Mouse (Mus musculus) lung, adult 2 months (tissue): Measurements from ENCODE around the gene Lcmt2. TPM values are rescaled to one million over a fixed set of nuclear protein-coding genes. Genes with fewer than 3 reads are reported as not detected.
"Not testable (repeated sequence)": the region's sequence is repeated elsewhere in the genome, so short reads cannot be mapped to it uniquely, and the experiment has no call there.

Experiments used
- DNase-seq: peaks from one replicate; pipeline ENCODE4 v3.0.0; 2022
- H3K4me1 ChIP-seq: fragments of 200-500 bp; 2 replicates; pipeline ENCODE4 v1.6.1; 2011; ENCODE audit warnings: low read length; ENCODE audit not compliant: control insufficient read depth, insufficient read depth
- H3K4me3 ChIP-seq: fragments of 200-500 bp; replicated peaks from 2 replicates; pipeline ENCODE3; 2011; ENCODE audit warnings: low read depth, mild to moderate bottlenecking, control low read depth, low read length; ENCODE audit errors: extremely low read depth
- CTCF ChIP-seq: fragments of 200-500 bp; IDR thresholded peaks from 2 replicates; pipeline ENCODE4 v1.5.1; 2011; ENCODE audit warnings: mild to moderate bottlenecking, low read length, control low read depth; ENCODE audit not compliant: insufficient read depth
- POLR2A ChIP-seq: fragments of 200-500 bp; IDR thresholded peaks from 2 replicates; pipeline ENCODE4 v1.6.1; 2011; ENCODE audit warnings: low read depth, mild to moderate bottlenecking, control low read depth, low read length, borderline replicate concordance; ENCODE audit errors: extremely low read depth
- WGBS: fragments of 180-500 bp; shearing (Covaris S2); methylation state at CpG from one replicate; pipeline ENCODE4 v1.1.7; 2018; 5-methylcytosine and 5-hydroxymethylcytosine counted together
- polyA plus RNA-seq: library from polyadenylated mRNA; depleted of rRNA; stranded (reverse); fragments of >200 nt; gene quantifications from 2 replicates; pipeline ENCODE4 v1.2.3, GENCODE M21; 2012

Lcmt2 gene
- polyA plus RNA-seq, 1 experiment: 8.7 TPM

DNA sequence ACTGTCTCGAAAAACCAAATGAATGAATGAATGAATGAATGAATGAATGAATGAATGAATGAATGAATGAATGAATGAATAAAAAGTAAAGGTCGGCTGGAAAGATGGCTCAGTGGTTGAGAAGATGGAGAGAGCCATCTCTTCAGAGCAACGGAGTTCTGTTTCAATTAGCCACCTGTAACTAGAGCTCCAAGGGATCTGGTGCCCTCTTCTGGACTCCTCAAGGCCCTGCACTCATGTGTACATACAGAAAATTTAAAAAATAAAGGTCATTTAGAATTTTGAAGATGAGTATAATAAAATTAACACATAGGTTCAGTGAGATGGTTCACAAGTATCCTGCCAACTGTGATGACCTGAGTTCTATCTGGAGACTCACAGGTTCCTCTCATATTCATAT, 12.6 kb upstream of the Lcmt2 start:
- DNase-seq: no peak
- Histone ChIP-seq H3K4me3 (no peak overlapping the region), H3K4me1 (no peaks in the 10 kb centered on the region)
- 91% methylated on average over 3 of the region's 3 CpGs for WGBS
- TF ChIP-seq CTCF (no peak), POLR2A (no peak)

DNA sequence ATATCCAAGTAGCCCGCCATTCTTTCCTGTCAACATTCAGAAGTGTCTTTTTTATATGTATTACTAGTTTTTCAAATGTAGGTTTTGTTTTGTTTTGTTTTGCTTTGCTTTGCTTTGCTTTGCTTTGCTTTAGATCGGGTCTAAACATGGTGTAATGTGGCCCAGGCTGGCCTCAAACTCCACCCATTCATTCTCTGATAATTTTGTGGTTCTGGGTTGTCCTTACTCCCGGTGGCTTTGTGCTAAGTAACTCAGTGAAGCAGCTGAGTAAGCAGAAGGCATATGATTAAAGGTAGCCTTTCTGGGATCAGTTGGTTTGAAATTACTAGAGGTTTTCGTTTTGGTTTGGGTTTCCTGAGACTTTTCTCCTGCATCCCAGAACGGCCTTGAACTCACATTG, 9.2 kb upstream of the Lcmt2 start:
- TF ChIP-seq POLR2A (no peak), CTCF (no peak)
- H3K4me1 ChIP-seq: no peaks in the 10 kb centered on the region
- 76% methylated on average over 5 of the region's 5 CpGs for WGBS
- no peak for DNase-seq
- no peak overlapping the region for H3K4me3 ChIP-seq

DNA sequence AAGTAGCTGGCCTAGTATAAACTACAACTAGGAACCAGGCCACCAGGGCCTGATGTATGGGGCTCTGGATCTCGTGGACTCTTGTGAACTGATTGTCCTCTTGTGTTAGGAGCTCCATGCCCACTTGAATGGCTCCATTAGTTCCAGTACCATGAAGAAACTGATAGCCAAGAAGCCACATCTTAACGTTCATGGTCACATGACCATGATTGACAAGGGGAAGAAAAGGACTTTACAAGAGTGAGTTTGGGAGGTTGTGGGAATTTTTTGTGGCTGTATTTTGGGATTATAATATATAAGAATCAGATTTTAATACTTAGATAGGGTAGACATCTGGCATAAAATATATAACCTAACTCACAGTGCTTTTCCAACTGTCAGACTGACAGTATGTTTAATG, 2.0 kb upstream of the Lcmt2 start:
- 62% methylated on average over 2 of the region's 2 CpGs for WGBS
- no peak for DNase-seq
- Histone ChIP-seq H3K4me1 (peaks cover 13% of the 10 kb centered on the region), H3K4me3 (no peak overlapping the region)
- TF ChIP-seq POLR2A (no peak), CTCF (no peak)

DNA sequence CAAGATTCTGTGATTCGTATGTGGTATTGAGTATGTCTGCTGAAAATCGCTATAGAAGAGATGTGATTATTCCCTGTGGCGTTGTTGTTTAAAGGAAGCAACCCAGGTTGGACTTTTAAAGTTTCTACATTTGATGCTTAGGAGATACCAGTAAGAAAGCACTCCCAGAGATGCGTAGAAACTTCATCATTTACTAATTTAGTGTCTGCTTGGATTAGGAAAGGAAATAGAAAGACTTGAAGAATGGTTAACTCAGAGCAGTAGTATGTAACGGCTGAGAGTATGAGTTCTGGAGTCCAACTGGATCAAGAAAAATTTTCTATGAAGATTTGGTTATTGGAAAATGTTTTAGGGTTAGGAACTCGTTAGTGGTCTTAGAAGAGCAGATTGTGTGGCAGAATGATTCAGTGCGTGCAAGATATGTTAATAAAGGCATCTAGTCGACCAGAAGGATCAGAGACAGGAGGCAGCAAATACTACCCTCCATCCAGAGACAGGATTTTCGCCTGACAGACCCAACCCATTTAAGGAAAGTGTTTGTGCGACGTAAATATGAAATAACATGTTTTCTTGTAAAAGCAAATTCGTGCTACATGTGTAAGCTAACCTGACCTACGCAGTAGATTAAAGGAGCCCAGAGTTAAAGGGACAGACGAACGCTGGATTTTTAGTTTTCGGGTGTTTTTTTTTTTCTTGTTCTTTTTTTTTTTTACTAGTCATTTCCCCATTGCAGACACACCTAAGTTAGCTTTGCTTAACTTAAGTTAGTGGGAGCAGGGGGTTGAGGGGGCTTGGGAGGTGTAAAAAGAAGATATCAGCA, 973 bp upstream of the Lcmt2 start:
- WGBS: 63% methylated on average over 16 of the region's 16 CpGs

DNA sequence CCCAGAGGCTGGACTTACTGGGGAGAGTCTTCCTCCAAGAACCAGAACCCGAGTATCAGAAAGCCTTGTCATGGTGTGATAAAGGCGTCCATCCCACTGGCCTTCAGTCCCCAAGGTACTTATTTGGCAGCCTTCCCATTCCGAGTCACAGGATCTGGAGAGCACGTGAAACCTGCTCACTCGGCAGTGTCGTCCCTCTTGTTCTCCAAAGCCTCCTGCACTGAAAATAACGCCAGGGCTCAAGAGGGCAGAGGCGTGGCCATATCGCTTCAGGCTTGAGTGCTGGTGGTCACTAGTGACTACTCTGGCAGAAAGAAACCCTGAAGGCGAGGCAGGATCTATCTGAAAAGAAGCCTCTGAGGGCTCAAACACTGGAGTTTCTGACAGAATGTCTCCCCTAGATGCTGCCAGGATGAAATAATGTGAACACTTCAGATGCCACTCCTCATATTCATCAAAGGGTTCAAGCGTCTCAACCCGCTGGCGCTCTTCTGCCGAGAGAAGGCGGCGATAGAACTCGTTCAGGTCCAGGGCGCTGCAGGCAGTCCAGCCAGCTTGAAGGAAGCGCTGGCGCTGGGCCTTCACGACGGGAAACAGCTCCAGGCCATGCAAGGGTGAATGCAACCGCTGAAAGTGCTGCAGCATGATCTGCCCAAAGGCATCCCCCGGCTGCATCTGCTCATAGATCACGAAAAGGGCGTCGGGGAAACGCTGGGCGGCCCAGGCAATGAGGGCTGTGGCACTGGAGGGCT, 1.0 kb downstream of the Lcmt2 start:
- H3K4me3 ChIP-seq: peak overlapping the region; percentile 99
- TF ChIP-seq CTCF (no peak), POLR2A (no peak)
- DNase-seq: peak; percentile 37
- 18% methylated on average over 29 of the region's 29 CpGs for WGBS
- H3K4me1 ChIP-seq: peaks cover 13% of the 10 kb centered on the region

More for the DNA sequence above, 973 bp upstream of the Lcmt2 start:
- peaks cover 13% of the 10 kb centered on the region for H3K4me1 ChIP-seq
- DNase-seq: no peak
- H3K4me3 ChIP-seq: peak overlapping the region; percentile 99
- TF ChIP-seq POLR2A: no peak
- no peak for TF ChIP-seq CTCF

DNA sequence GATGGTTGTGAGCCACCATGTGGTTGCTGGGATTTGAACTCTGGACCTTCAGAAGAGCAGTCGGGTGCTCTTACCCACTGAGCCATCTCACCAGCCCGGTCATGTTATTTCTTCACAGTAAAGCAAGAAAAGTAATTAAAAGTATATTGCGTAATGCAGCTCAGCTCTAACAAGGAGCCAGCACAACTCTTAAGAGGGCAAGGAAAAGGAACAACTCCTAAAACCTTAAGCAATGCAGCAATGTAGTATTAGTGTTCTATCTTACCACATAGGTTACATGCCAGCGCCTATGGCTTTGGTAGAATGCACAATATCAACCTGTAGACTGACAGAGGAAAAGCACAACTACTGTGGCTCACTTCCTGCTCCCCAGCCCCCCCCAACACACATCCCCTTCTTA, 3.1 kb downstream of the Lcmt2 start:
- TF ChIP-seq CTCF (no peak), POLR2A (no peak)
- WGBS: 82% methylated on average over 4 of the region's 4 CpGs
- DNase-seq: no peak
- Histone ChIP-seq H3K4me1 (peaks cover 13% of the 10 kb centered on the region), H3K4me3 (no peak overlapping the region)

DNA sequence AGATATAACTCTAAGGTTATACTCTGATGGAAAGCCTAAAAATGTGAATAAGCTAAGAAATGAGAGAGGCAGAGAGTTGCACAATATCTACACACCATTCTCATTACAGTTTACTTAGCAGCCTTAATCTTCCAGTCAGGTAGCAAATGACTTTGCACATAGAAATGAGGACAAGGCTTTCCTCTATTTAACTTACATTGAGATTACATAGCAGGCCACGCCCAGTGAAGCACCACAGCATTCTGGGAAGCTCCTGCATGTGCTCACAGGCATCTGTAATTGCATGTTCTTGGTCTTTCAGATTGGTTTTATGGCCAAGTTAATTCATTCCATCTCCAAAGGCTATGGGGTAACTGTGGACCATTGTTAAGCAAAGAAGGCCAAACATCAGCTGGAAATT, 7.6 kb downstream of the Lcmt2 start:
- 63% methylated on average over 1 of the region's 1 CpGs for WGBS
- no peak for DNase-seq
- H3K4me1 ChIP-seq: peaks cover 2% of the 10 kb centered on the region; the same call in 1 of the 2 replicates
- no peak overlapping the region for H3K4me3 ChIP-seq
- TF ChIP-seq CTCF (no peak), POLR2A (no peak)

DNA sequence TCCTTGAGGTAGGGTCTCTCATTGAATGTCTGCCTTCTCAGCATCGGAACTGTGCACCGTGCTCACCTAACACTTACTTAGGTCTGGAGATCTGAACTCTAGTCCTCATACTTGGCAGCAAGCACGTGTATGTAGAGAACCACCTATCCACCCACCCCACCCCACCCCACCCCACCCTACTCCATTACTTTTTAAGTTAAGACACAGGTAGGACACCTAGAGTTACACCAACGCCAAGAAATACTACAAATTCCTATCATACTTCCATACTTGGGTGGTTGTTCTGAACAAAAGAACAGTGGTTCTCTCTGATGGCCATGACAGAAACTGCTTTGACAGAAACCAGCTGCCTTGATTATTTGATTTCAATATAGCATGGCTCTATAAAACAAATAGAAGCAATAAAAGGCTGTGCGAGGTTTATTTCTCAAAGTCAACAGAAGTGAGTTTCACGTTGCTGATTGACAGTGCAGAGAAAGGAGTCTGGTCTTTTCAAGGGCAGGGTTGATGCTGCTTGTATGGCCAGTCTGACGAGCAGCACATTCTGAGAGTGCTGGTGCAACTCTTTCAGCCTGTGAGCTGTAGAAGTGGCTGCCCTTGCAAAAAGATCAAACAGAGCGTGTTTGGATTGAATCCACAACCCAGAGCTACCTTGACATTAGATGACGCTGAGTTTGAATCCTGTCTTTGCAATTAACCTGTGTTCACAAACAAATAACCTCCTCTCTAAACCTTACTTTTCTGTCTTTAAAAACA, 11.4 kb downstream of the Lcmt2 start:
- H3K4me3 ChIP-seq: no peak overlapping the region
- WGBS: 53% methylated on average over 9 of the region's 9 CpGs
- no peaks in the 10 kb centered on the region; the same call in 1 of the 2 replicates for H3K4me1 ChIP-seq
- no peak for DNase-seq
- TF ChIP-seq CTCF (no peak), POLR2A (no peak)

DNA sequence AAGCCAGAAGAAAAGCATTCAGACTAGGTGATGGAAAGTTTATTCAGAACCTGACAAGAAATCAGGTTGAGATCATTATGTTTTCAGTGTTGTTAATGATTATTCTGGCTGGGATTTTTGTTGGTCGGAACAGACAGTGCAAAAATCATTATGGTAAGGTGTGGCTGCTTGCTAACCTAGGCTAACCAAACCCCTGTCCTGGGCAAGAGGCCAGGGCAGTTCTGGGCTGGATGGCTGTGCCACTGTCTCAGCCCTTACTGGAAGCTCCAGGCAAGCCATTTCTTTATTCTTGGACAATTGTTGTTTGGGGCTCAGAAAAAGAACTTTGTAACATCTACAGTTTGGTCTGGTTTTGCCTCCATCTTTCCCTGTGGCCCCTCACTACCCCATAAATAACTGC, 12.9 kb downstream of the Lcmt2 start:
- WGBS: 69% methylated on average over 1 of the region's 1 CpGs
- DNase-seq: no peak

DNA sequence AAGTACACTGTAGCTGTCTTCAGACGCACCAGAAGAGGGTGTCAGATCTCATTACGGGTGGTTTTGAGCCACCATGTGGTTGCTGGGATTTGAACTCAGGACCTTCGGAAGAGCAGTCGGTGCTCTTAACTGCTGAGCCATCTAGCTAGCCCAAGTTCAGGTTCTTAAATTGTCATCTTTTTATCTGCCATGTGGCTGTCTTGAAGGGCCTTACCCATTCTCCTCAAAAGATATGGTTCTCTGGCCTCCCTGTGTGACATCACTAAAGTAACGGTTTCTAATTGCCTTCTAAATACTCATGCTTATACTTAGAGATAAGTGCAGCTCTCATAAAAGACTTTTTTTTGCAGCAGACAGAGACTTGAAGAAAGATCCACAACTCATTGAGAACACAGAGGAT, 14.2 kb downstream of the Lcmt2 start:
- not testable (repeated sequence) for DNase-seq, H3K4me1 ChIP-seq, H3K4me3 ChIP-seq
- 97% methylated on average over 5 of the region's 5 CpGs for WGBS

More for the DNA sequence above, 12.9 kb downstream of the Lcmt2 start:
- Histone ChIP-seq H3K4me1 (no peaks in the 10 kb centered on the region; the same call in 1 of the 2 replicates), H3K4me3 (no peak overlapping the region)
- TF ChIP-seq POLR2A (no peak), CTCF (no peak)
